Mouse (Mus musculus): ENCODE measurements around the gene D430041D05Rik.

DNA sequence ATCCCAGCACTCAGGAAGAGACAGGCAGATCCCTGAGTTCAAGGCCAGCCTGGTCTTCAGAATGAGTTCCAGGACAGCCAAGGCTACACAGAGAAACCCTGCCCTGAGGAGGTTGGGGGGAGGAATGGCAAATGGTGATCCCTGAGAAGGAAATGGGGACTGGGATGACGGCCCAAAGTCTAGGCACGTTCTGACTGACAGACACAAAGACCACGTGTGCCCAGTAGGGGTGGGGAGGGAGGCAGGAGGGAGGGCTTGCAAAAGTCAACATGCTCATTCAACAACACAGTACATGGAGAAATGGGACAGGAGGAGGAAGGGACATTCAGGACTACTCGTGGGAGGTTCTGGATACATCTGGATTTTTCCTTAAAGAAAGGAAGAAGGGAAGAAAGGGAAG lies 1.7 kb upstream of the D430041D05Rik start:
- TF ChIP-seq POLR2A (IDR thresholded peaks at IDR 0.05; ENCODE audit: low read depth, low read length) (no peak), ZMIZ1 (IDR thresholded peaks at IDR 0.05; ENCODE audit: low read depth, low read length) (no peak), JUN (IDR thresholded peaks at IDR 0.05; ENCODE audit: insufficient read depth, low read depth, low read length) (no peak), MAZ (IDR thresholded peaks at IDR 0.05; ENCODE audit: low read depth, low read length) (no peak), MAX (IDR thresholded peaks at IDR 0.05; ENCODE audit: low read length) (no peak), CTCF (conservative IDR thresholded peaks at IDR 0.05 in 1 of 2, IDR thresholded peaks at IDR 0.05 in 1 of 2; ENCODE audit: low read depth in 2 of 2, low read length in 2 of 2) (no peak), ZKSCAN1 (IDR thresholded peaks at IDR 0.05; ENCODE audit: borderline replicate concordance, low read depth, low read length) (no peak), HCFC1 (IDR thresholded peaks at IDR 0.05; ENCODE audit: low read depth, low read length) (no peak), JUND (conservative IDR thresholded peaks at IDR 0.05; ENCODE audit: low read depth, low read length) (no peak), TBP (conservative IDR thresholded peaks at IDR 0.05; ENCODE audit: low read depth, low read length) (no peak), ETS1 (conservative IDR thresholded peaks at IDR 0.05; ENCODE audit: low read depth, low read length) (no peak), EP300 (IDR thresholded peaks at IDR 0.05; ENCODE audit: low read length) (no peak), MEF2A (IDR thresholded peaks at IDR 0.05; ENCODE audit: borderline replicate concordance, low read depth, low read length) (no peak), MAFK (IDR thresholded peaks at IDR 0.05; ENCODE audit: insufficient replicate concordance, low read length) (no peak)
